Mouse (Mus musculus): ENCODE measurements around the gene Olfr1360.
"Not testable (repeated sequence)": the region's sequence is repeated elsewhere in the genome, so short reads cannot be mapped to it uniquely, and the experiment has no call there.

The Olfr1360 gene

DNA sequence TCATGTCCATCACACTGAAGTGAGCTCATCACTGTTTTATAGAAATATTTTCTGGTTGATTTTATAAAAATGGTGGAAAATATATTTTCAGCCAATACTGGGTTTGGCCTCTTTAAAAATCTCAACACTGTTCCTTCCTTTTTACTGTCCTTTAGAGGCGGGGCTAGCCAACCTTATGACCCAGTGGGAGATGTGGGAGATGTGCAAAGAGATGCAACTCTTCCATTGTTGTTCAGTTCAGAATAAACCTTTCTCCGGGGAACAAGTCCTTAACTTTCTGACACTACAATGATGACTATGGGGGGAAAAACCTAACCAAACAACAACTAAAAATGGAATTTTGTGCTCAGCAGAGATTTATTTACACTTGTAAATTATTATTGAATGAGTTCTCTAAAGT is at the start of gene Olfr1360:
Gene Olfr1360 (minus strand): TSS at position 101 of the 400 bp plus-strand sequence.
- ATAC-seq (ENCODE audit: low TSS enrichment): no peak

DNA sequence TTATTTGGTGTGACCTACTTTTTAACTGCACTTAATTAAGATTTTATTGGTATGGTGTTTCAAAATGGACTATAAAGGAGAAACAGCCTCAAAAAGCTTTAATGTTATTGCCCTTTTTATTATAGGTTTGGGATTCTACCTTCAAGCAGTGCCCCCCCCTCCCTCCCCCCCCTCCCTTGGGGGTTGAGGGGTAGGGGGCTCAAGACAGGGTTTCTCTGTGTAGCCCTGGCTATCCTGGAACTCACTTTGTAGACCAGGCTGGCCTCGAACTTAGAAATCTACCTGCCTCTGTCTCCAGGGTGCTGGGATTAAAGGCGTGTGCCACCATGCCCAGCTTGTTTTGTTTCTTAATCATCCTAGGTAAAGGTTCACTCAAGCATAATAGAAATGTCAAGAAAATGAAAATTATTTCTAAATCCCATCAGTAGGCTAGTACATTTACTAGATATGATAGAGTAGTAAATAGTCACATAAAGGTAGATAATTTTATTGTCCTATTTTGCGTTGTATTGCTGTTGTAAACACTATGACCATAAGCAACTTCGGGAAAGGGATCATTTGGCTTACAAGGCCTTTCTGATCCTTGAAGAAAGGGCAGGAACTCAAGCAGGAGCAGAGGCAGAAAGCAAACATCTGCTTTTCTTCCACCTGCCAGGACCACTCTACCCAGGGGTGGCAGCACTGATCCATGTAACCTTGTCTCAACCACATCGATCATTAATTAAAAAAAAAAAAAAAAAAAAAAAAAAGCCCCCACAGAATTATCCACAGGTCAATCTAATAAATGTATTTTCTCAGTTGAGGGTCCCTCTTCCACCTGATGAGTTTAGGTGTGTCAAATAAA is 46.0 kb upstream of the Olfr1360 start:
- ATAC-seq (ENCODE audit: low TSS enrichment): no peak

DNA sequence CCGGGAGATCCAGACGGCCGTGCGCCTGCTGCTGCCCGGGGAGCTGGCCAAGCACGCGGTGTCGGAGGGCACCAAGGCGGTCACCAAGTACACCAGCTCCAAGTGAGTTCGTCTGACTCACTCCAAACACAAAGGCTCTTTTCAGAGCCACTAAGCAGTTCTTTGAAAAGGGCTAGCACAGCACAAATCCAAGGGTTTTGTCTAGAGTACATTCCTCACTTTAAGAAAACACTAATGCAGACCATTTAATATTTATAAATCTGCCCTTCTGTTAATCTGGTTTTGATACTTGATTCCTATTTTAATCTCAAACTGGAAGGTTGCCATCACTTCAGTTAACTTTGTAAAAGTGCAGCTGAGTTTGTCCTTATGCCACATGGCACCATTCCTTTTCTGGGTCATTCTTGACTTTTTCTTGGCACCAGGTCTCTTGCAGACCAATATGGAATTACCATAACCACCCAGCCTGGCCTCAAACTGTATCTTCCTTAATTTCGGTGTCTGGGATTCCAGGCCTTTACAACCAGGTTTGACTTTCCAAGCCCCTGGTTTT is 45.2 kb upstream of the Olfr1360 start:
- no peak for ATAC-seq (ENCODE audit: low TSS enrichment)

DNA sequence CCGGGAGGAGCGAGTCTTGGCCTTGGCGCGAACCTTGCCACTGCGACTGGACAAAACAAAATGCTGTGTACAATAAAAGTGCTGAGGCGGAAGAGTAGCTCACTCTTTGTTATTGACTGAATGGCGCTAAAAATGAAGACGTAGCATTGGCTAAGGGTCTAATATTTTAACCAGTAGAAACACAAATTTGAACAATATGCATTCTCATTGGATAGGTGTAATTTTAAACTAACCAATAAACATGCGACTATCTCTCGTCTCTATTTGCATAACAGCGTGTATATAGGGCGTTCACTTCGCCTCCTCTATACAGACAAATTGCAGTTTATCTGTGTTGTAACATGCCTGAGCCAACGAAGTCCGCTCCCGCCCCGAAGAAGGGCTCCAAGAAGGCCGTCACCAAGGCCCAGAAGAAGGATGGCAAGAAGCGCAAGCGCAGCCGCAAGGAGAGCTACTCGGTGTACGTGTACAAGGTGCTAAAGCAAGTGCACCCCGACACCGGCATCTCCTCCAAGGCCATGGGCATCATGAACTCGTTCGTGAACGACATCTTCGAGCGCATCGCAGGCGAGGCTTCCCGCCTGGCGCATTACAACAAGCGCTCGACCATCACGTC is 44.7 kb upstream of the Olfr1360 start, which contains the start of gene Hist1h2bm:
Gene Hist1h2bm (plus strand): TSS at position 288 of the 616 bp plus-strand sequence.
- ATAC-seq (ENCODE audit: low TSS enrichment): peak; percentile 100

DNA sequence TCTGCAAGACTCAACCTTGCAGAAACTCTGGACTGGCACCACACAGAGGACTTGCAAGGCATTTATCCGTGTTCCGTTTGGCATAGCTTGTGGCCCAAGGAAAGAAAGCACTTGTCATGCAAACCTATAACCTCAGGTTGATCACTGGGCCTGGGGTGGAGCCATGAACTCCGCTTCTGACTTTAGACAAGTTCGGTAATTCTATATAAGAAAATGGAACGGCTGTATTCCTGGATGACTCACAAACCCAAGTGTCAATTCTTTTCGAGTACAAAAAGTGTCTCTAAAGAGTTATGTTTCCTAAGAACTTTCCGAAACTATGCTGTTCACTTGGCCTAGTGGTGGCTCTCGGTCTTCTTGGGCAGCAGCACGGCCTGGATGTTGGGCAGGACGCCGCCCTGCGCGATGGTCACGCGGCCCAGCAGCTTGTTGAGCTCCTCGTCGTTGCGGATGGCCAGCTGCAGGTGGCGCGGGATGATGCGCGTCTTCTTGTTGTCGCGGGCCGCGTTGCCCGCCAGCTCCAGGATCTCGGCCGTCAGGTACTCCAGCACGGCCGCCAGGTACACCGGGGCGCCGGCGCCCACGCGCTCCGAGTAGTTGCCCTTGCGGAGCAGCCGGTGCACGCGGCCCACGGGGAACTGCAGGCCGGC is 44.0 kb upstream of the Olfr1360 start:
- not testable (repeated sequence) for ATAC-seq (ENCODE audit: low TSS enrichment)

DNA sequence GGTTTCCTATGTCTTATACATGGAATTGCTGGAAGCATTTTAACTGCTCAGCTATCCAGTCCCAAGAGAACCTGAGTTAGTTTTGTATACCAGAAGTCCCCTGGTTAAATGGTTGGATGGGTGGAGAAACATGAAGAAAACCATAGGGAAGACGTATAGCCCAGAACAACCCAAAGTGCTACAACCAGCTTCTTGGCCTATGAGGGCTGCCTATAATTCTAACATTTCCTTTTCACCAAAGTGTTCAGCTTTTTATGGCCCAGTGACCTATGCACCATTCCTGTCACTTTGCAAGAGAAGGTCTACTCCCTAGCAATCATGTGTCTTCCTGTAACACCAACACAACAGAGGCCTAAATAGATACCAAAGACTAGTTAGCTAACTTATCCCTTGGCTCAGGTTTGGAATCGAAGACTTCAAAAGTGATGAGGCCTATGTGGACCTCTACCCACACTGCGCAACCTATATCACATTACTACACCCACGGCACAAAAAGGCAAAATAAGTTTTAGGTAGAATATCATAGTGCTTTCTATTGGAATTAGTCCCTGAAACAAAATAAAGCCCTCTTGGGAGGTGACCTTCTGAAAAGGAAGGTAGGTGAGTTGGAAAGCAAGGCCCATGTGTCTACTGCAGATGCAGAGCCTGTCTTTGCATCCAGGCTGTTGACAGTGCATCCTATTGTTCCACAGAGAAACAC is 41.3 kb upstream of the Olfr1360 start:
- no peak for ATAC-seq (ENCODE audit: low TSS enrichment)

DNA sequence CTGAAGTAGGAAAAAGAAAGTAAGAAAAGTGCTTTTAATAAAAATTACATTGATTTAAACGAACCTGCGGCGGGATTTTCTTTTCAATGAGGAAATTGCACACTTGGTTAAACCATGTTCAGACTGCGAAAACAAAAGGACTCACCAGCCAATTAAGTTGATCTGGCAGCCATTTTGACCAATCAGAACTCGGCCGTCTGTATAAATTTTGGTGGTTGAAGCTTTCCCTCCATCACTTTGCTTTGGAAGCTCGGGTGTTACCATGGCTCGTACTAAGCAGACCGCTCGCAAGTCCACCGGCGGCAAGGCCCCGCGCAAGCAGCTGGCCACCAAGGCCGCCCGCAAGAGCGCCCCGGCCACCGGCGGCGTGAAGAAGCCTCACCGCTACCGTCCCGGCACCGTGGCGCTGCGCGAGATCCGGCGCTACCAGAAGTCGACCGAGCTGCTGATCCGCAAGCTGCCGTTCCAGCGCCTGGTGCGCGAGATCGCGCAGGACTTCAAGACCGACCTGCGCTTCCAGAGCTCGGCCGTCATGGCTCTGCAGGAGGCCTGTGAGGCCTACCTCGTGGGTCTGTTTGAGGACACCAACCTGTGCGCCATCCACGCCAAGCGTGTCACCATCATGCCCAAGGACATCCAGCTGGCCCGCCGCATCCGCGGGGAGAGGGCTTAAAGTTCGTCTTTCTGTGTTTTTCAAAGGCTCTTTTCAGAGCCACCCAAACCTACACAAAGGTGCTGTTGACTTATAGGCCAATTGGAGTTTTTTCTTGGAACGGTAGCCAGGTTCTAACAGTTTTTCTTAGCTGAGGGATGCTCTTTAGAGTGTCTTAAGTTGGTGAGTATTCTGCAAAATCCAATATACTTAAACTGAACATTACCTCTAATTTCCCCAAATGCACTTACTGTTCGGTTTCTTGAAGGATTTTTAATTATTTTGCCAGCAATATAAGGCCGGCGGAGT is 40.5 kb upstream of the Olfr1360 start, which contains the start of gene Hist1h3h:
Gene Hist1h3h (plus strand): TSS at position 263 of the 961 bp plus-strand sequence.
- ATAC-seq (ENCODE audit: low TSS enrichment): peak; percentile 66

DNA sequence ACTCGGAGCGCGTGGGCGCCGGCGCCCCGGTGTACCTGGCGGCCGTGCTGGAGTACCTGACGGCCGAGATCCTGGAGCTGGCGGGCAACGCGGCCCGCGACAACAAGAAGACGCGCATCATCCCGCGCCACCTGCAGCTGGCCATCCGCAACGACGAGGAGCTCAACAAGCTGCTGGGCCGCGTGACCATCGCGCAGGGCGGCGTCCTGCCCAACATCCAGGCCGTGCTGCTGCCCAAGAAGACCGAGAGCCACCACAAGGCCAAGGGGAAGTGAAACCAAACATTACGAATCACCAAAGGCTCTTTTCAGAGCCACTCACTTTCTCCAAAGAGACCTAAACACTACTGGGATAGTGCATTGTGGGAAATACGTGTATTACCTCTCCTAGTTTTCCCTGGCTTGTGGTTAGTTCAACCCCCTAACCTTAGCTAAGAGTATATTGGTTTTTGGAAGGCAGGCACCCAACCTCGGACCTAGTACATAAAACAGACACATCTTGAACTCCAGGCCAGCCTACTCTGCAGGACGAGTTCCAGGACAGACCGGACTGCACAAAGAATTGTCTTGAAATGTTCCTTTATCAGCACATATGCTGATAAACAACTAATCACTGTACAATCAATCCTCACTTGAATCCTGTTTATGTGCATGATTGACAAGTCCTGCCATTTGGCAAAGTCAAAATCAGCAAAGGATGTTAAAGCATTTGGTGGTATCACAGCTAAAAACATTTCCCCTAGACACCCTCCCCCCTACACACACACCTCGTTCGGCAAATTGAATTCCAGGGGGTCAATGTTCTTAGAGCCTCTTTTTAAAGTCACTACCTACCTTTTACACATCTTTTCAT is 39.6 kb upstream of the Olfr1360 start:
- peak; percentile 35 for ATAC-seq (ENCODE audit: low TSS enrichment)

DNA sequence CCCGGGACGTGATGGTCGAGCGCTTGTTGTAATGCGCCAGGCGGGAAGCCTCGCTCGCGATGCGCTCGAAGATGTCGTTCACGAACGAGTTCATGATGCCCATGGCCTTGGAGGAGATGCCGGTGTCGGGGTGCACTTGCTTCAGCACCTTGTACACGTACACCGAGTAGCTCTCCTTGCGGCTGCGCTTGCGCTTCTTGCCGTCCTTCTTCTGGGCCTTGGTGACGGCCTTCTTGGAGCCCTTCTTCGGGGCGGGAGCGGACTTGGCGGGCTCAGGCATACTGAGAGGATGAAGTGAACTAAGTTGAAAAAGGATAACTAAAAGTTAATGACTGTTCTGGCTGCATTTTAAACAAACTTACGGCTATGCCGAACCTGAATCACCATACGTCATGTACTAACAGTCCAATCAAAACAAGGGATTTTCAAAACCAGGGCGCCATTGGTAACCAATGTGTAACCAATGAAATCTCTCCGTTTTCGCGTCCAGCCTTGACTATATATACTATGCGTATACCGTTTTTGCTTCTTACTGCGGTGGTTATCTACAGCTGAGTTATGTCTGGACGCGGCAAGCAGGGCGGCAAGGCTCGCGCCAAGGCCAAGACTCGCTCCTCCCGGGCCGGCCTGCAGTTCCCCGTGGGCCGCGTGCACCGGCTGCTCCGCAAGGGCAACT is 38.8 kb upstream of the Olfr1360 start, which contains the start of the genes Hist1h2bl and Hist1h2ai:
Gene Hist1h2bl (minus strand): TSS at position 280 of the 676 bp plus-strand sequence.
Gene Hist1h2ai (plus strand): TSS at position 559 of the 676 bp plus-strand sequence.
- ATAC-seq (ENCODE audit: low TSS enrichment): peak; percentile 96

DNA sequence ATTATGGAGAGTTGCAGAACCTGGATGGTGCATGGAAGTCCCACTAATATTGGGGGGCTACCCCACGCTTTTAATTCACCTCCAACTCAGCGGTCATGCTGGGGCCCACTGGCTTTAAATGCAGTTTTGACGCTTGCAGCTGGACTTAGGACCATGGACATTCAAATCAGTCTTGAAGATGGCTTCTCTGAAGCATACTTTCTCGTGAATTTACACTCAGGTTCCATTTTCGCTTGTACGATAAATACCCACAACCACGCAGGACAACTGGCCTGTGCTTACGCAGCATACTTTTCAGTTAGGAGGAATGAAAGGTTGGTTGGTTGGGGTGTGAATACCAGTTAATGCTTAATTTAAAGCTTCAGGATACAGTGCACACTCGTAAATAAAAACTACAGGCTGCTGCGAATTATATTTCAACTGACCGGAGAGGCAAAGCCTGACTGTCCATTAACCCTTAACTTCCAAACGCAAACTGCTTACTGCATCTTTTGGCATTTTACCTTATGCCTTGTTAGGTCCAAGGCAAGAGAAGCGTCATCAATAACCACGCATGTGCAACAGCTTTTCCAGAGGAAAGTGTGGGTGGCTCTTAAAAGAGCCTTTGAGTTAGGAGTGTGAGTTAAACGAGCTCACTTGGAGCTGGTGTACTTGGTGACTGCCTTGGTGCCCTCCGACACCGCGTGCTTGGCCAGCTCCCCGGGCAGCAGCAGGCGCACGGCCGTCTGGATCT is 38.1 kb upstream of the Olfr1360 start:
- peak; percentile 27; the same call in 1 of the 2 replicates for ATAC-seq (ENCODE audit: low TSS enrichment)

DNA sequence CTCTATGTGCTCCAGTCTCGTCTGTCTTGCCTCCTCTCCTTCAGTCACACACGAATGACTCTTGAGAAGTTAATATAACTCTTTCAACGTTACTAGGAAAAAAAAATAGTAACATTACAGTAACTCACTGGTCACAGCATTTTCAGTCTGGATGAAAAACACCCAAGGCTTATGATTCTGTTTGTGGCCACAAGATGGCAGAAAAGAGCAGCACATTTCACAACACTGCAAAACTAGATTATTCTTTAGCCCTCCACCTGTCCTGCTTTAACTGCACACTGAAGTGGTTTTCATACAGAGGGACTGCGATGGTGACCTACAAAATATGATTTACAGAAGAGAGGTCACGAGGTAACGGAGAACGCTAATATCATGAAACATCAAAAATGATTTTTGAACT is 37.5 kb upstream of the Olfr1360 start:
- ATAC-seq (ENCODE audit: low TSS enrichment): peak; percentile 35

DNA sequence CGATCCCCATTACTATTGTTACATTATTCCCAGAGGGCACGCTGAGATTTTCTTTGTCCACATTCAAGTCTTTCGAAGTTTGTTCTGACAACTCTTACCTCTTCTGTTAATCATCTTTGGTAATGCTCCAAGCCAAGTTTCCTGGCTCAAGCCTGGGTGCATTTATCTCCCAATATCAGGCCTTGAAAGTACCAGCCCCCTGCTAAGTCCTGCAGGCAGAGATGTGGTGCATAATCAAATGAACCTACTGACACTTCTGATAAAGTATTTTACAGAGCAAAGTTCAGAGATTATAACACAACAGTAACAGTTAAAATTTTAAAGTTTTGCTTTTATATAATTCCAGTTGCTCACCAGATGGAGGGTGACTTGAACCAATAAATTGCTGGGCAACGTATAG is 34.5 kb upstream of the Olfr1360 start:
- no peak for ATAC-seq (ENCODE audit: low TSS enrichment)

DNA sequence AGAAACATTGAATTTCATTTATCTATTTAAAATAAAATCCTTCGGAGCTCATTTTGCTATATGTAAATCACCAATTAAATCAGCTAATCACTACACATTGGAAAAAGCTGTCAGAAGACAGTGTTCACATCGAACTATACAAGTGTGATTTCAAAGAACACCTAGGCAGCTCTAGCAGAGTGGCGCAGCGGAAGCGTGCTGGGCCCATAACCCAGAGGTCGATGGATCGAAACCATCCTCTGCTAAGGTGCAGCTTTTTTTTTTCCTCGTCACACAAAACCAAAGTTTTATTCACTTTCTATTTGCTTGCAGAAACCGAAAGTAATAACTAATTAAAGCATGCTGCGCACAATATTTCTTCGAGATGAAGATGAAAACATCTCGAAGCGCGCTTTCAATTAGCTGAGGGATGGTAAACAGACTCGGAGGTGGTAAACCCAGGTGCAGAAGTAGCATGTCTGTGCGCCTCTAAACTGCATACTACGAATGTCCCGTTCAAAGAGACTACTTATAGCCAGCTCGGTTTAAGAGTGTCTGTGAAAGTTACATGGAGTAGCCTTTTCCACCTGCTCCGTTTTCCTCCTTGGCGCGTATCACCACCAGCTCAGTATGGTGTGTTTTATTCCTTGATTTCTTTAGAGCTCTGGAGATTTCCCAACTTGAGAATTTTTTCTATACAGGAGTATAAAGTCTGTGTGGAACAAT is 33.8 kb upstream of the Olfr1360 start:
- peak; percentile 42 for ATAC-seq (ENCODE audit: low TSS enrichment)

DNA sequence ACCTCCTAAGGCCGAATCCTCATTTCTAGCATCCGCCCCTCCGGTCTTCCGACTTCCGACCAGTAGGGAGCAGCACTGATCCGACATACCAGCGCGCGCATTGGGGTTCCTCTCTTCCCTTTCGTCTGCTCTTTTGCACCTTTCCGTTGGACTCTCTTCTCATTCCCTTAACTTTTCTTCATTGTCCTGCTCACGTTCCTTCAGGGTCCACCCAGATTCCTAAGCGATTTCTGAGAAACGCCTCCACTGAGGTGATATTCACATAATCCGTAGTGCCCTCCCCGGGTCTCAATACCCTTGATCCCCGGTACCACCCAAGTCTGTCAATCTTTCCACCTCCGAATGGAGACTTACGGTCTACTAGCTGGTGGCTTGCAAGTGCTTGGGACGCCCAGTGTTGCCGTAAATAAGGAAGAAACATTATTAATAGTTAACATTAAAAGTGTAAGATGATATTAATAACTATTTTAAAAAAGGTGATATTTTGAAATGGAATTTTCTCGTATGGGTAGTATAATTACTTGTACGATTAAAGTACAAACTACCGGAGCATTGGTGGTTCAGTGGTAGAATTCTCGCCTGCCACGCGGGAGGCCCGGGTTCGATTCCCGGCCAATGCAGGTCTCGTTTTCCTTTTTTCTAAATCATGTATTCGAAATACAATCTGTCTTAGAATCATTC is 33.0 kb upstream of the Olfr1360 start:
- ATAC-seq (ENCODE audit: low TSS enrichment): peak; percentile 90

DNA sequence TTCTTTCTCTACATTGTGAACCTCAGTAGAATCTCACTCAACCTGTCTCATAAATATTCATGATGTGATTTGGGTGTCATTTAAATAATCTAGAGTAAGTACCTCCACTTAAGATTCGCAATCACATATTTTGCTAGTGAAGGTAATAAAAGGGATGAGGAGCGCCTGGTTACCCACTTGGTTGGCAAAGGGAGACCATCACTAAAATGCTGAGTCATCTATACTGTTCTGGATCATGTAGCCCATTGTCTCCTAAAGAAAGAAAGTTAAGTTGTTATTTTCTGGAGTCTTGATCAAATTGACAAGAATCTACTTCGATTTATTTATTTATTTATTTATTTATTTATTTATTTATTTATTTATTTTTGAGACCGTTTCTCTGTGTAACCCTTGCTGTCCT is 29.5 kb upstream of the Olfr1360 start:
- no peak for ATAC-seq (ENCODE audit: low TSS enrichment)

DNA sequence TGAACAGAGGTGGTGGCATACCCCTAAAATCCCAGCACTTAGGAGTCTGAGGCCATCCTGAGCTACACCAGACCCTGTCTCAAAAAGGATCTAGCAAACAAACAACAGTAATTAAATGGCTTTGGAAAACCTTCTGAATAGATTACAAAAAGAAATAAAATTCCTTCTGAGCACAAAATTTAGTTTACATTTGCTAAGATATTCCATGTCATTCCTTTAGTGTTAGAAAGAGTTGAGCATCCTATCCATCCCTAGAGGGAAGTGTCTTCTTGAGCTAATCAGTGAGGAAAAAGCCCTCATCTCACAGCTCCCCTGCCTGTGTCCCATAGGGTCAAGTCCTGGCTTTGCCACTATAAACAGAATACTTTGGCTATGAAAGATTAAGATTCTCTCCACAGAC is 20.6 kb upstream of the Olfr1360 start, which contains the start of gene Olfr1359:
Gene Olfr1359 (plus strand): TSS at position 301 of the 400 bp plus-strand sequence.
- ATAC-seq (ENCODE audit: low TSS enrichment): no peak

DNA sequence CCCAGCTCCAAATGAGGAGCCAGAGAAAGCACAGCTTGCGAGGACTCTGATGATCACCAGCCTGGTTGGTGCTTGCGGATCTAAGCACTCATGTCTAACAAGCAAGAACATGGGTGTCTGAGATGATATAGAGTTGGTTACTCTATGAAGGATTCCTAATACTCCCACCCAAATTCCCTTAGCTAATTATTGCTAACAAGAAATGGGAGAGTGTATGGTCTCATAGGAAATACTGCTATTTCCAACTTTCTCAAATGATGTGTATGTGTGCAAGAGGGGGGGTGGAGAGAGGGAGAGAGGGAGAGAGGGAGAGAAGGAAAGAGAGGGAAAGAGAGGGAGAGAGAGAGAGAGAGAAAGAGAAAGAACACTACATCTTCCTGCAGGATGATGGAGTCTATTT is 13.9 kb downstream of the Olfr1360 start, which contains the start of gene Olfr1361:
Gene Olfr1361 (minus strand): TSS at position 101 of the 400 bp plus-strand sequence.
- no peak for ATAC-seq (ENCODE audit: low TSS enrichment)
